Mouse (Mus musculus) megakaryocyte, embryonic 14.5 days (primary cell): ENCODE data around the gene Tsn.

Source experiments
- FLI1 ChIP-seq: IDR thresholded peaks from 2 replicates; pipeline ENCODE4 v1.6.1; 2012; ENCODE audit warnings: low read length, inconsistent platforms, mixed read lengths
- GATA1 ChIP-seq: IDR thresholded peaks from 3 replicates; pipeline ENCODE4 v1.6.1; 2012; ENCODE audit warnings: mixed read lengths, low read length, inconsistent platforms, borderline replicate concordance

DNA sequence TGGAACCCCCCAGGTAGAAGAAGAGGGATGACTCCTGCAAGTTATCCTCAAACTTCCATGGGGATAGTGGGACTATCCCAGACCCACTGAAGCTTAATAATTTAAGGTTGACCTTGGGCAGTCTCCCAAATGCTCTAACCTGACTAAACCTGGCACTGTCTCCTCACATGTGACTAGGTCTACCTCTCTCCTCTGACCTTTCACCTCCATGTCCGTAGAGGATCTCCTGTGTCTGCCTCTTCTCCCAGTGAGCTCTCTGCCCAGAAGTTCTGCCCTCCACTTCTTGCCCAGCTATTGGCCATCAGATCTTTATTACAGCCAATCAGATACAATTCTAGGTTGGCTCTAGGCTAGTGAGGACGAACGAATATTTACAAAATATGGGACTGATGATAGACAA lies 38.4 kb upstream of the Tsn start:
- no peak for TF ChIP-seq GATA1
- TF ChIP-seq FLI1 = no peak
